Mouse (Mus musculus) frontal cortex, postnatal 10 days (tissue): ENCODE measurements around the gene Serhl.
"Not testable (repeated sequence)": the region's sequence is repeated elsewhere in the genome, so short reads cannot be mapped to it uniquely, and the experiment has no call there.

ENCODE experiments used
- DNase-seq, 2 experiments: peaks; one replicate each; pipeline ENCODE4 v3.0.0; 2022; ENCODE audit warnings: low spot score in 2 of 2, mixed read lengths in 1 of 2

Serhl gene

DNA sequence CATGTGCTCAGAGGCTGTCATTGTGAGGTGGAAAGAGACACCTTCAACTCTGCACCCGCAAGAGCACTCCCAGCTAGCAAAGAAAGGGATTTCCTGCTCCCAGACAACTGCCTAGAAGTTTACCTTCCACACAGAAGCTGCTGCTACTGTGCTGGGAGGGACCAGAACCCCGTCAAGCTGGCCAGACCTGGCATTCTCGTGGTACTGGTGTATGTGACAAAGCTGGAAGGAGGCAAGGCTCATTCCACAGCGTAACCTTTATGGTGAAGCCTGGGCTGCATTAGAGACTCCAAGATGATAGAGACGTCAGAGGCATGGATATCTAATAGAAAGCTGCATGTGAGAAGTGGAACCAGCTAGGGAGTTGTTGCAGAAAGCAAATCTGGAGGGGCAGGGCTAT lies 35.3 kb downstream of the Serhl start:
- no peak for DNase-seq

GRCm38 (mm10) chr15:83126582-83126981 lies 37.3 kb downstream of the Serhl start:
- no peak for DNase-seq

- DNase-seq = not testable (repeated sequence)
Observed at GRCm38 (mm10) chr15:83127037-83127436, 37.7 kb downstream of the Serhl start.

- DNase-seq = no peak
Observed at GRCm38 (mm10) chr15:83129530-83130231, 40.4 kb downstream of the Serhl start.

DNA sequence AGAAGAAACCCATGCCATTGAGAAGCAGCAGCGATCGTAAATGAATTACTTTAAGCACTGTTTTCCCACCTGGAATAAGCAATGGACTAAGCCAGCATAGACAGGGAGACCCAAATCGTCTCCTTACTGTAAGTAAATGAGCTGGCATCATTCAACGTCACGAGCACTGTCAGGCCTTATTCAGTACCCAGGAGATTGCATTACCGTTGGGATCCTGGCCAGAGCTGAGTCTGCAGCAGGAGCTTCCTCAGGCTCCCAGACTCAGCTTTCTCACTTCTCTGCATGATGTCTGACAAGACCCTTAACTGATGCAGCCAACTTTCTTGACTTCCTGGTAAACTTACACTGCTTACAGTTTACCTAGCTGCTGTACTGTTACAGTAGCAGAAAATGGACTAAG lies 45.4 kb downstream of the Serhl start:
- DNase-seq = no peak

DNA sequence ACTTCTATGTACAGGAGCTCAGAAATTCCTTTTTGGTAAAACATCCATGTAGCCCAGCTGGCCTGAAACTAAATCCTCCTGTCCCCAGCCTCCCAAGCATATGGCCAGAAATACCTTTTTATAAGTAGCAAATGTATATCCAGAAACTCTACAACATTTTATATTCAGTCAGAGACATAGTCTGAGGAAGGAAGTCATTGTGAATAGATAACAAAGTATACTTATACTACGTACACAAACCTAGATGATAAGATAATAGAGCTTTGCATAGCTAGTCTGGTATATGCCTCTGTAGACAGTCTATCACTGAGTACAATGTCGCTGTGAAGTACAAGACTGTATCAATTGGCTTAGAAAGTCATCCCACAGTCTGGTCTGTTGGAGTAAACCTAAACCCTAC lies 46.3 kb downstream of the Serhl start:
- DNase-seq = no peak

- DNase-seq = no peak
Observed at GRCm38 (mm10) chr15:83142861-83143260, 53.6 kb downstream of the Serhl start.

DNA sequence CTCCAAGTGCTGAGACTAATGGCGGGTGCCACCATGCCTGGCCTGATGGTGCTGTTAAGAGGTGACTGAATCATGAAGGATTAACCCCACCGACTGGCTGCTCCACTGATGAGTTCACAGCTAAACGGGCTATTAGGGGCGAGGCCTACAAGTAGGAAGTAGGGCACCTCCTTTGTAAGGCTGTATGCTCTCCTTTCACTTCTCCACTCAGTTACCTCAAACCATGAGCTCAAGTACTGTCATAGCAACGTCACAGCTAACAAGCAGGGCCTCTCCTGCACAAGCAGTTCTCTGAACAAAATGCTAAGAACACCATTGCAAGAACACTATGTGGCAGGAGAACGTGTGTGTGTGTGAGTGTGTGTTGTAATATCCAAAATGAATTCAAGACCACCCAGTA lies 56.2 kb downstream of the Serhl start:
- no peak for DNase-seq

DNA sequence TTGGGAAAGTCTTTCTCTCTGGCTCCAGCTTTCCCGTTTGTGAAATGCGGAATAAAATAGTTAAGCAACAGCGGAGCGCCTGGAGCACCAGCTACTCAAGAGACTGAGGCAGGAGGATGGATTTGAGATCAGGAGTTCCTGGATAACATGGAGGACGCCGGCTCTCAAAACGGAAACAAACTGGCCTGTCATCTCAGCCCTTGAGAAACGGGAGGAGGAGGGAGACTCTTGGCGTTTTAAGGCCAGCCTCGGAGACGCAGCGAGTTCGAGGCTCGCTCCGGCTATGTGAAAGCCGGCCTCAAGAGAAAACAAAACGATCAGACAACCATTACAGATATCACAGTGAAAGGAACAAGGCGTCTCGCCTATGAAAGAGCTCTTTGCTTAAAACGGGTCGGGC lies 59.1 kb downstream of the Serhl start:
- DNase-seq = no peak

GRCm38 (mm10) chr15:83148801-83149195 lies 59.5 kb downstream of the Serhl start:
- DNase-seq = no peak

DNA sequence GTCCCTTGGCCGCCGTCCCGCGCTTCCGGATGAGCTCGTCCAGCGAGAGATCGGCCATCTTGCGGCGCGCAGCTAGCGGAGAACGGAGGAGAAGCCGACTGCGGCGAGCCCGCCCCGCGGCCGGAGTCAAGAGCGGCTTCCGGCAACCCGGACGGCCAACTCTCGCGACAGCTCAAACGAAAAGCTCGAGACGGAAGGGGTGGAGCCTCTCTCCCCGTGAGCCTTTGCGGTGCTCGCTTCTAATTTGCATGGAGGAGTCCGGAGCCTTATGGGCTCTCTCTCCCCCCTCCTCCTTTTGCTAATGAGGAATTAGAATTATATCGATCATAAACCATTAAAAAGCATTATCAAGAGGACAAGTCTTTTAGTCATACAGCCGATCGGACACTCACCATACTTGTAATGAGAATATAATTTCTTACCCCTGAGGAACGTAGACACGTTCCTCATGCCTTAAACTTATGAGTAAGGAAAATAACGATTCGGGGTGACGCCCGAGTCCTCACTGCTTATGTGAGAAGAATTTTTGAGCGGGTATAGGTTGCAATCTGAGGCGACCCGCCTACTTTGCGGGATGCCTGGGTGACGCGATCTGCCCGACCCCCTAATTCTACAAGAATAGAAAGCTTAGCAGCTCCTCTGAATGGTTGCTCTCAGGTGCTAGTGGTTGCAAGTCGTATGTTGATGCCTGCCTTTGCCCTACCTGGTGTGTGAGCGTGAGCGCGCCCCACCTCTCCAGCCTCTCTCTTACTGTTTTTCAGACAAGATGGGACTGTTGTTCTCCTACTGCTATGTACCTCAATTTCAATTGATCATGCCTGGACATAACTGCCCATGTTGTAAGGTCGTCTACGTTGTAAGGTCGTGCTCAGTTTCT lies 60.1 kb downstream of the Serhl start, which contains the start of gene Poldip3:
TSS of gene Poldip3 (minus strand) at position 189 of the 877 bp plus-strand sequence.
- peak; percentile 95 to 97 for DNase-seq

GRCm38 (mm10) chr15:83150073-83150442 lies 60.8 kb downstream of the Serhl start:
- no peak for DNase-seq

DNA sequence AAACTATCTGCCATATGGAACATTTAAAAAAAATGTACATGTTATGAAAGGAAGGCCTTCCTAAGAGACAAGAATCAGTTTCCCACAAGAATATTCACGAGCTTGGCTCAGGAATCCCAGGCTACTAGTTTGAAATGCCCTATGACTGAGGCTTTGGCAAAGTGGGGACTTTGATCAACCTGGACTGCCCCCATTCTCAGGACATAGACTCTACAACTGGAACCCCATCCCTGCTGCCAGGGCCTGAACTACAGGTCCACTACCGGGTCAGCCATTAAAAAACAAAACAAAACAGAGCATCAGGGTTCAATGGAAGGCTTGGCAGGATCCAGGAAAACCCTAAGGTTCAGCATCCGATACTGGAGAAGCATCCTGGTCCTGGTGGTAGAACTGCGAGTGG lies 61.4 kb downstream of the Serhl start:
- DNase-seq = no peak

GRCm38 (mm10) chr15:83154309-83154708 lies 65.0 kb downstream of the Serhl start:
- DNase-seq = no peak

GRCm38 (mm10) chr15:83155672-83156419 lies 66.5 kb downstream of the Serhl start:
- DNase-seq = no peak

DNA sequence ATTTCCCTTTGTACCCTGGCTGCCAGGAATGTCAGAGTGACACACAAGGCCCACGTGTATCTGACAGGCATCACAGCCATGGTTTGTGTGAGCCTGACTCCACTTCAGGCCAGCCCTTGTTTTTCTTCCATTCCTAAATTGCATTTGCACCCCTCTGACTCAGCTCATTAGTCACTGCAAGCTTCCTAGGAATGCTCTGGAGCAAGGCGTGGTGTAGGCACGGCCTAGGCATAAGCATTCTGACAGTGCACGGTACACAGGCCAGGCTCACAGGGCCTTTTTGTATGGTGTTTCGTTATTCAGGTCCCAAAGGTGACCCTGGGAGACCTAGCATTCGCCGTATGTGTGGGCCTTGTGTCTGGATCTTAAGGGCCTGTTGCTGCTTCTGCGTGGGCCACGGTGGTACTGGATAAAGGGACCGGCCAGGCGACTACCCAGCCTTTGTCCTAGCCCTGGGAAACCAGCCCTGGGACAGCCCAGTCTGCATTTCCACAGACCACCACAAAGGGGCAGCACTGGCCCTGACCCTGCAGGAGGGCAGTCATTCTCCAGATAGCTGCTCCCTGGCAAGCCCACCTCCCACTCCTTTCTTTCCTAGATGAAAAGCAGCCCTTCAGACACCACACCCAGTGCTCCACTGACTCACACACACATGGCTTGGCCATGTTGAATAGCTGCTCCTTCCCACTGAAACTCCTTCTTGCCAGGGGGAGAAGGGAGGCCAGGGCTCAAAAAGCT lies 67.8 kb downstream of the Serhl start:
- no peak for DNase-seq

GRCm38 (mm10) chr15:83157667-83158064 lies 68.4 kb downstream of the Serhl start:
- no peak for DNase-seq

DNA sequence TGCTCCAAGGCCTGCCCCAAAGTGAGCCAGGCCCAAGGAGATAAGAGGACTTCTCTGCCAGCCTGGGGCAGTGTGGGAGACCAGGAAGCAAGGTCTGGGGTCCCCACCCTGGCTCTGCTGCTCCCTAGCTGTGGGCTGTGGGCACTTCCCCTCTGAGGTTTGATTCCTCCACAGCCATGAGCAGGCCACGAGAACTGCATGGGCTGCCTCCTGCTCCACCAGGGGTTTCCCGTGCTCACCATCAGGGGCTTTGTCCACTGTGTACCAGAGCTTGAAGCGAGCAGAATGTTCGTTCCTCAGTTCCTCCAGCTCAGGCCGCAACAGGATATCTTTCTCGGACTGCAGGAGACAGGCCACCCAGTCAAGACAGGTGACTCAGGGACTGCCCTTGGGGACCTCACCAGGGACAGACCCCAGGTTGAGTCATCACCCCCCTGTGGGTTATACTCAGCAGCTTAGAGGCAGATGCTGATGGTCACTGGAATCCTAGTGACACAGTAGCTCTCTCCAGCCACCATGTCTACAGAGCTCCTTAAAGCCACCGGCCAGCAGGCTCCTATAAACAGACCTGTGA lies 69.4 kb downstream of the Serhl start:
- DNase-seq = no peak

DNA sequence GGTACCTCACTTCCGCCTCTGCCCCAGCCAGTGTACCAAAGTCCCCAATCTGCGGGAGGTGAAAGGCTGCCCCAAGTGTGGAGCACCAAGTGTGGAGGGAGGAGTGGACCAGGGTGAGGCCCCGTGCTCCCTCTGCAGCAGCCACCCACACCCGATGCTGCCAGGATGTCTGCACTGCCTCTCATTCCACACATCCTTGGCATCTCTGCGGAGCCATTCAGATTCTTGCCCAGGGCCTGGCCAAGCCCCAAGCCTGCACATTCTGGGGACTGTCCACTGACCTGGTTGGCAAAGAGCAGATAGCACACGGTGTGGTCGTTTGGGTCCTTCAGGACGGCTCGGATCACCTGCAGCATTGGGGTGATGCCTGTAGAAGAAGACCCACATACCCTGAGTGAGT lies 70.5 kb downstream of the Serhl start:
- no peak for DNase-seq

DNA sequence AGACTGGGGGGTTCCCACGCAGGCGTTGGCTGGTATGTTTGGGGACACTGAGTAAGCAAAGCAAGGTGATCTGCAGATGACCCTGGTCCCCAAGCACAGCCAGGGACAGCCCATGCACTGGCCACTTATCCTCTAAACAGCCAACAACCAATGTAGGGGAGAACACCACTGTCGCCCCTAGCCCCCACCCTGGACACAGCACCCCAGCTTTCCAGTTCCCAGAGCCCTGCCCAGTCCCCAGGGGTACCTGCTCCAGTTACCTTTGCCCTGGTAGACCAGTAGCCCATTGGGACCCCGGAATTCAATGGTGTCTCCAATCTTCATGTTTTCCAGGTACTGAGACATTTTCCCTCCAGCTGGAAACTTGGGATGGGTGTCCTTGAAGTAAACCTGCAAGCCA lies 71.3 kb downstream of the Serhl start:
- DNase-seq = no peak

DNA sequence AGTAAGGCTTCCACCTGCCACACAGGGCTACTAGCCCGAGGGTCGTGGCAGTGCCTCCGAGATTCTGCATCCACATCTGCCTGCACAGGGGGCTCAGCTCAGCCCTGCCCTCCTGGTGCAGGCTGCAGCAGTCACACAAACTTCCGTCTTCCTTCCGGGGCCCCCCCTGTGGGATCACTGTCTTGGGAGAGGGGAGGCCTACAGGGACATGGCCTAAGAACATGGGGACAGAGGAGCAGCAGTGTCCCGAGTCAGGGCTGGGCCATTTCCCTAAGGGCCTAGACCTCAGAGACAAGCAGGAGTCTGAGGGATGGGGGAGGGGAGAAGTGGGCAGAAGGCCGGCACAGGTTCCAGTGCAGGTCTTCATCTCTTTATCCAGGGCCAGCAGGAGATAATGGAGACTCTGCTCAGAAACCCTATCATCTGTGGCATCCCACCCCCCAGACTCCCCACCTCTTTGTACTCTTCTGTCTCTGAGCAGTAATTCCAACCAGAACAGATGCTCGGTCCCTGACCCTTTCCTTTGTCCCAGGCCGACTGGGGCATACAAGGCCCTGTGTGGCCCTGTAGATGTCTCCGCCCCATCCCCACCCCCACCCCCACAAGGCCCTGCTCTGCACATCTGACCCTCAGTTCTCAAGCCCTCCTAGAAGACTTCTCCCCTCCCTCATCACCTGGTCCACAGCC lies 71.9 kb downstream of the Serhl start:
- DNase-seq = no peak
